Mouse (Mus musculus) ES-Bruce4 (cell line): ENCODE results near the gene Foxp1. TPM values are rescaled to one million over a fixed set of nuclear protein-coding genes. Genes with fewer than 3 reads are reported as not detected.

Experiments
- H3K27ac ChIP-seq: 2 replicates; pipeline ENCODE4 v1.5.1; 2012; ENCODE audit warnings: low read length, inconsistent platforms; ENCODE audit not compliant: insufficient read depth
- H3K27me3 ChIP-seq: 2 replicates; pipeline ENCODE4 v1.6.1; 2012; ENCODE audit warnings: mild to moderate bottlenecking, low read length, inconsistent platforms; ENCODE audit not compliant: control insufficient read depth, poor library complexity, insufficient read depth, severe bottlenecking
- H3K36me3 ChIP-seq: 2 replicates; pipeline ENCODE4 v1.6.1; 2012; ENCODE audit warnings: inconsistent platforms, mild to moderate bottlenecking, low read length, moderate library complexity; ENCODE audit not compliant: control insufficient read depth, poor library complexity, insufficient read depth, severe bottlenecking
- H3K4me1 ChIP-seq: one replicate; pipeline ENCODE4 v1.8.1; 2011; ENCODE audit warnings: low read length; ENCODE audit not compliant: control insufficient read depth, insufficient read depth
- H3K4me3 ChIP-seq: 2 replicates; pipeline ENCODE4 v1.5.1; 2011; ENCODE audit warnings: low read depth, mild to moderate bottlenecking, low read length
- H3K9ac ChIP-seq: 2 replicates; pipeline ENCODE4 v1.6.1; 2012; ENCODE audit warnings: low read depth, mild to moderate bottlenecking, inconsistent platforms; ENCODE audit not compliant: poor library complexity, severe bottlenecking
- H3K9me3 ChIP-seq: replicated peaks from 2 replicates; pipeline ENCODE4 v1.6.1; 2012; ENCODE audit warnings: mild to moderate bottlenecking, low read length, inconsistent platforms; ENCODE audit not compliant: control insufficient read depth, poor library complexity, insufficient read depth, severe bottlenecking
- CTCF ChIP-seq: IDR thresholded peaks from one replicate; pipeline ENCODE4 v1.8.1; 2011; ENCODE audit warnings: low read depth, low read length
- EP300 ChIP-seq: IDR thresholded peaks from 2 replicates; pipeline ENCODE4 v1.6.1; 2011; ENCODE audit warnings: low read depth, low read length; ENCODE audit not compliant: insufficient read depth
- POLR2A ChIP-seq: IDR thresholded peaks from one replicate; pipeline ENCODE4 v1.8.1; 2011; ENCODE audit warnings: low read length; ENCODE audit not compliant: insufficient read depth
- polyA plus RNA-seq: library from polyadenylated mRNA; stranded (reverse); fragments of >200 nt; gene quantifications from 2 replicates; pipeline ENCODE4 v1.2.4, GENCODE M21; 2011; ENCODE audit warnings: low read depth; ENCODE audit not compliant: missing spikeins, insufficient read depth, insufficient read length

Foxp1 gene
- polyA plus RNA-seq, 1 experiment, result 33.5 TPM

DNA sequence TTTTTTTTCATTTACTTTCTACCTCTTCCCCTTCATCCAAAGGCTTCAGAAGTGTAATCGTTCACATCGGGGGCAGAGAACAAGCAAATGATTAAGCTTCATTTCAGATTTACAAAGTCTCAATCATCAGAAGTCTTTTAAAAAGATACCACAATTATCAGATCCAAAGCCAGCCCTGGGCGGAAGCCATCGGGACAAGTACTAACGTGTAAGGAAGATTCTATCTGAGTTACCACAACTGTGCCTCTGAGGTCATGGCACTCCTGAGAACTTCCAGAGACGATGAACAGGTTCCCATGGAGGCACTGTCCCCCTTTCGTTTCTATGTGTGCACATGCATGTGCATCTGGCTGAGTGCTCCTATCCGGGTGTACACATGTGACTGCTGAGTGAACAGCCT, 269.2 kb downstream of the Foxp1 start:
- TF ChIP-seq POLR2A, result no peak
- TF ChIP-seq EP300, result no peak
- no peak for TF ChIP-seq CTCF
- no peaks in the 10 kb centered on the region for H3K4me1 ChIP-seq
- H3K36me3 ChIP-seq, result no peaks in the 10 kb centered on the region
- H3K4me3 ChIP-seq, result no peak overlapping the region
- no peaks in the 10 kb centered on the region for H3K27me3 ChIP-seq
- H3K9ac ChIP-seq, result no peak overlapping the region
- H3K27ac ChIP-seq, result no peak overlapping the region
- no peaks in the 10 kb centered on the region for H3K9me3 ChIP-seq

DNA sequence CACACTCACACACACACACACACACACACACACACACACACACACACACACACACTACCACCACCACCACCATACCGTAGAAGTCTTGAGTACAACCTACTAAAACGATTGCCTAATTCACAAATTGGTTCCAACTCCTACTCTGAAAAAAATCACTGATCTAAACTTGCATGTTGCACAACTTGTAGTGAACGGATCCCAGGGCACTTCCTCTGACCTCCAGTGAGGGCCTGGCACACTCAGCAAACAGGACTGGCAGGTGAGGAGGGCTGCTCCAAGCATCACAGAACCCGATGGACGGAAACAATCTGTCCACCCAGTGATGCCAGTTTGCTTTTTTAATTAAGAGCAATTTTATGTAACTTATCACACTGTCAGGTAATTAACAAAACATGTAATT, 269.7 kb downstream of the Foxp1 start:
- Histone ChIP-seq H3K4me3 (no peak overlapping the region), H3K27me3 (no peaks in the 10 kb centered on the region), H3K36me3 (no peaks in the 10 kb centered on the region), H3K9ac (no peak overlapping the region), H3K4me1 (no peaks in the 10 kb centered on the region), H3K9me3 (no peaks in the 10 kb centered on the region), H3K27ac (no peak overlapping the region)
- TF ChIP-seq EP300 (no peak), POLR2A (no peak), CTCF (no peak)

DNA sequence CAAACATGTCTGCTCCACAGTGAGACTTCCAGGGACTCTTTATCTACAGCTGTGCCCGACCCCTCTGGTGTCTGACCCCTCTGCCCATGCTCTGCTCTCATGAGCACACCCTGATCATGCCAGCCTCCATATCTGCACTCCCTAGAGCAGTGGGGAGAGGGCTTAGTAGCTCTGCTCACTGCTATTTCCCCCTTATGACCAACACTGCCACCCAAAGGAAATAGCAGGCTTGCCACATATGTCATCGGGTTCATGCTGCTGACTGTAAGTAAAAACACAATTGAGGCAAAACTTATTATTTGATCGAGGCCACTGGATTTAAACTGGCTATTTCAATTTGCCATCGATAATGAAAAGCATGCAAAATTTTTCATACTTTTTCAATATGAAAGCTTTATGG, 270.6 kb downstream of the Foxp1 start:
- no peaks in the 10 kb centered on the region for H3K36me3 ChIP-seq
- H3K4me3 ChIP-seq, result no peak overlapping the region
- no peak for TF ChIP-seq EP300
- H3K27me3 ChIP-seq, result no peaks in the 10 kb centered on the region
- no peak overlapping the region for H3K9ac ChIP-seq
- no peaks in the 10 kb centered on the region for H3K9me3 ChIP-seq
- no peak overlapping the region for H3K27ac ChIP-seq
- no peaks in the 10 kb centered on the region for H3K4me1 ChIP-seq

- Histone ChIP-seq H3K4me1 (no peaks in the 10 kb centered on the region), H3K4me3 (no peak overlapping the region), H3K9me3 (no peaks in the 10 kb centered on the region), H3K27ac (no peak overlapping the region), H3K36me3 (no peaks in the 10 kb centered on the region), H3K27me3 (no peaks in the 10 kb centered on the region), H3K9ac (no peak overlapping the region)
- TF ChIP-seq EP300, result no peak
- TF ChIP-seq CTCF, result no peak
Measured at GRCm38 (mm10) chr6:99251222-99251621, 271.3 kb downstream of the Foxp1 start.

DNA sequence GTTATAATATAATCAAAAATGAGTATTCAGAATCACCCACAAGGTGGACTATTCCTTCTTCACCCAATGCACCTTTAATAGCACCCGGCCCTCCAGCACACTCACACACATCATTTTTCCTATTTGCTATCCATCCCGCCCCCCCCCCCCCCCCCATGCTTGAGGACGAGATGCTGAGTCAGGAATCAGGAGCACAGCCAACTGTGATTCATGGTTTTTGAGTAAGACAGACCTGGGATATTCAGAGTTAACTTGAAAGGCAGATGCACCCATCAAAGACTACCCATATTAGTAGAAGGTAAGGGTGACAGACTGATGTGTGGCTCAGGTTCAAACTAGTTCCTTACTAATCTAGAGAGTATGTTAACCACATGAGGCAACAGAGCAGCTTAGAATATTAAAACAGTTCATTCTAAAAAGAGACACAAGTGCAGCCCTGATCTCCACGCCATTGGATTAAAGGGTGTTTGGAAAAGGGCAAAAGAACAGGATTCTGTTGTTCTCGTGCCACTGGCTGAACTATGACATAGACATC, 273.0 kb downstream of the Foxp1 start:
- Histone ChIP-seq H3K4me1 (no peaks in the 10 kb centered on the region), H3K4me3 (no peak overlapping the region), H3K36me3 (no peaks in the 10 kb centered on the region), H3K9me3 (no peaks in the 10 kb centered on the region), H3K27ac (no peak overlapping the region), H3K27me3 (no peaks in the 10 kb centered on the region), H3K9ac (no peak overlapping the region)
- TF ChIP-seq CTCF (no peak), EP300 (no peak), POLR2A (no peak)

- Histone ChIP-seq H3K36me3 (no peaks in the 10 kb centered on the region), H3K27me3 (no peaks in the 10 kb centered on the region), H3K9me3 (no peaks in the 10 kb centered on the region), H3K4me1 (no peaks in the 10 kb centered on the region), H3K9ac (no peak overlapping the region), H3K27ac (no peak overlapping the region), H3K4me3 (no peak overlapping the region)
- TF ChIP-seq POLR2A (no peak), CTCF (no peak), EP300 (no peak)
Measured at GRCm38 (mm10) chr6:99248396-99248795, 274.1 kb downstream of the Foxp1 start.
